8 mouse cellular contexts compared by ENCODE assay signal in the genomic region with DNA sequence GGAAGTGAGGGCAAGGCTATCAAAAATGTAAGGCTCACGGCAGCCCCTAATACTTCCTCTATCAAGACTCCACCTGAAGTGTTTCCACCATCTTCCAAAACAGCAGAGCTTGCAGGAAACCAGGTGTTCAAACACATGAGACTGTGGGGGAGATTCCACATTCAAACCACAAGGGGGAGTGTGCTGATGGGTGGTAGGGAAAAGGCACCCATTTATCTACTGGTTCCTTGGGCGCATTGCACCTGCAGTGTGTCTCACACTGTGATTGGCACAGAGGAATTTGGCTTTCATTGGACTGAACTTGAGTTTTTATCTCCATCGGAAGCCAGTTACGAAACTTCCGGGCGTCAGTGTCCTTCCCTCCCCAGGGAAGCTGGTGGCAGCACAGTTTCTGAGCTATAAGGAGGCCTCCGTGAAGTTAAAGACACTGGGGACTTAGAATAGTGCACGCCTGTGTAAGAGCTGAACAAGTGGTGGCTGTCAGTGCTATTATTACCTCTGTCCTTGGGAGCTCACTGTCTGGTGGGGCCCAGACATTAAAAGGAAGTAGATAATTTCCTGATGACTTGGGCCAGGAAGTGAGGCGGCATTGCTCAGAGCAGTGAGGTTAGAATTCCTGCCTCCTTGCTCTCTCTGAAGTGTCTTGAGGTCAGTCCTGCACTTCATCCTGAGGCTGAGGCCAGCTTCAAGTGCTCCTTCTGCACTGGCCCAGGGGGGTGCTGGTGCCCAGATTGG. TPM values are rescaled to one million over a fixed set of nuclear protein-coding genes. Genes with fewer than 3 reads are reported as not detected.
DNase-seq lines count a peak whose midpoint lies in the region; ATAC-seq lines count a peak whose summit lies in the region.

No protein-coding gene starts in this region.

- no peaks in the 10 kb centered on the region for H3K4me1 ChIP-seq in embryonic facial prominence, embryonic 11.5 days (ENCODE audit: control insufficient read depth, insufficient read depth, low read length)
- H3K4me1 ChIP-seq in embryonic facial prominence, embryonic 10.5 days: peaks cover 21% of the 10 kb centered on the region

- WGBS in embryonic facial prominence, embryonic 11.5 days: 78% methylated on average over 9 of the region's 9 CpGs
- WGBS in embryonic facial prominence, embryonic 10.5 days: 78% methylated on average over 9 of the region's 9 CpGs

- no peak overlapping the region for H3K4me3 ChIP-seq in embryonic facial prominence, embryonic 11.5 days (ENCODE audit: low read depth, low read length)
- no peak overlapping the region for H3K4me3 ChIP-seq in embryonic facial prominence, embryonic 10.5 days

- no peaks in the 10 kb centered on the region for H3K9me3 ChIP-seq in embryonic facial prominence, embryonic 11.5 days (replicated peaks; ENCODE audit: control insufficient read depth, low read length)
- H3K9me3 ChIP-seq in embryonic facial prominence, embryonic 10.5 days: no peaks in the 10 kb centered on the region

- H3K27ac ChIP-seq in embryonic facial prominence, embryonic 11.5 days (replicated peaks; ENCODE audit: low read depth, low read length): no peak overlapping the region
- H3K27ac ChIP-seq in embryonic facial prominence, embryonic 10.5 days (replicated peaks): no peak overlapping the region

- H3K36me3 ChIP-seq in embryonic facial prominence, embryonic 11.5 days (replicated peaks; ENCODE audit: control insufficient read depth, insufficient read depth, low read depth, low read length): no peaks in the 10 kb centered on the region
- no peaks in the 10 kb centered on the region for H3K36me3 ChIP-seq in embryonic facial prominence, embryonic 10.5 days (replicated peaks)

- DNase-seq in embryonic facial prominence, embryonic 11.5 days (ENCODE audit: low spot score): peak; percentile 35
- DNase-seq in embryonic facial prominence, embryonic 10.5 days (ENCODE audit: low spot score): no peak
- peak; percentile 87 for DNase-seq in 416B (ENCODE audit: low read depth)
- peak; percentile 3 for DNase-seq in c-Kit-positive CD71-positive TER-119-positive erythroid progenitor cells, embryonic 14.5 days (ENCODE audit: low spot score)
- DNase-seq in kidney, postnatal 25 days: peak; percentile 33 to 46
- no peak for DNase-seq in right cerebral cortex, postnatal 4 days
- DNase-seq in spleen, adult 12 weeks (ENCODE audit: low spot score): no peak
- DNase-seq in left cerebral cortex, adult 8-10 months (ENCODE audit: low spot score in 2 of 2): no peak

- H3K9ac ChIP-seq in embryonic facial prominence, embryonic 11.5 days (replicated peaks; ENCODE audit: low read length): no peak overlapping the region

- no peaks in the 10 kb centered on the region for H3K27me3 ChIP-seq in embryonic facial prominence, embryonic 11.5 days (ENCODE audit: control insufficient read depth, insufficient read depth, low read length)
- peaks cover 50% of the 10 kb centered on the region for H3K27me3 ChIP-seq in embryonic facial prominence, embryonic 10.5 days (replicated peaks; ENCODE audit: low read depth, poor library complexity, severe bottlenecking)

- no peak for ATAC-seq in embryonic facial prominence, embryonic 11.5 days (replicated peaks; ENCODE audit: insufficient number of reproducible peaks, low FRiP score, low TSS enrichment, low read depth)

- H3K4me2 ChIP-seq in embryonic facial prominence, embryonic 11.5 days (ENCODE audit: low read depth, low read length): no peak overlapping the region

RNA-seq across cellular contexts. Expression of gene Loxl4, which starts 49.0 kb away (rescaled TPM):
- polyA plus RNA-seq in embryonic facial prominence, embryonic 11.5 days (2014; fragmentation: Nextera tagmentation; extraction: Ambion mirVana): 0.06 and 0.28 TPM in 2 replicates
- 0.24 and 0.28 TPM in 2 replicates for polyA plus RNA-seq in embryonic facial prominence, embryonic 10.5 days (2016; fragmentation: Nextera tagmentation; extraction: Ambion mirVana)
- total RNA-seq in left cerebral cortex, adult 8-10 months (2022): under 1 TPM; 0.14 to 0.98 (median 0.18) TPM

Comparison
In these comparisons a context has a peak if more than half of its experiments do, and no peak if none do; other contexts are left out.
1. DNase-seq: peak in embryonic facial prominence, embryonic 11.5 days (single experiment), 416B (single experiment), c-Kit-positive CD71-positive TER-119-positive erythroid progenitor cells, embryonic 14.5 days (single experiment) and kidney, postnatal 25 days (2 of 2); none in embryonic facial prominence, embryonic 10.5 days (single experiment), right cerebral cortex, postnatal 4 days (single experiment), spleen, adult 12 weeks (single experiment) and left cerebral cortex, adult 8-10 months (0 of 2).